Mouse (Mus musculus) limb, embryonic 13.5 days (tissue): ENCODE data around the gene Uncx. TPM values are rescaled to one million over a fixed set of nuclear protein-coding genes. Genes with fewer than 3 reads are reported as not detected.

ENCODE experiments used
- polyA plus RNA-seq: library from polyadenylated mRNA; unstranded; fragments of >200 nt; fragmentation: Nextera tagmentation; extraction: Ambion mirVana; gene quantifications from 2 replicates; pipeline ENCODE4 v1.2.1, GENCODE M21; 2015

Gene Uncx
- polyA plus RNA-seq, 1 experiment from 2014 or later, result 0.09 TPM

Other genes starting within 250 kb of the Uncx start
- 0.94 and 1.2 TPM in 2 replicates for gene Adap1, start 217.9 kb upstream of the Uncx start, polyA plus RNA-seq
- 98.3 and 109 TPM in 2 replicates for gene Cox19, start 192.1 kb upstream of the Uncx start, polyA plus RNA-seq
- gene Cyp2w1, start 190.9 kb upstream of the Uncx start, polyA plus RNA-seq, result 2.8 and 4.5 TPM in 2 replicates
- gene Gpr146, start 165.8 kb upstream of the Uncx start, polyA plus RNA-seq, result 1.4 and 1.9 TPM in 2 replicates
- 3.5 and 3.9 TPM in 2 replicates for gene C130050O18Rik, start 138.2 kb upstream of the Uncx start, polyA plus RNA-seq
- gene Gper1, start 120.3 kb upstream of the Uncx start, polyA plus RNA-seq, result 3.5 and 4.6 TPM in 2 replicates
- gene 3110082I17Rik, start 83.0 kb upstream of the Uncx start, polyA plus RNA-seq, result 32.6 and 33.1 TPM in 2 replicates
- 10.3 and 11.0 TPM in 2 replicates for gene Zfand2a, start 58.9 kb upstream of the Uncx start, polyA plus RNA-seq
- gene Micall2, start 192.8 kb downstream of the Uncx start, polyA plus RNA-seq, result 5.4 and 5.9 TPM in 2 replicates
- 25.2 and 29.2 TPM in 2 replicates for gene Ints1, start 232.2 kb downstream of the Uncx start, polyA plus RNA-seq
- 7.3 and 8.6 TPM in 2 replicates for gene Mafk, start 248.0 kb downstream of the Uncx start, polyA plus RNA-seq